Mouse (Mus musculus): ENCODE data around the gene Smim8. TPM values are rescaled to one million over a fixed set of nuclear protein-coding genes. Genes with fewer than 3 reads are reported as not detected.
"Not testable (repeated sequence)": the region's sequence is repeated elsewhere in the genome, so short reads cannot be mapped to it uniquely, and the experiment has no call there.

The Smim8 gene
- total RNA-seq, 1 experiment from 2014 or later = 22.5 TPM

- not testable (repeated sequence) for ATAC-seq (replicated peaks in 1 of 2; ENCODE audit: insufficient read depth in 1 of 2, low FRiP score in 2 of 2, low TSS enrichment in 1 of 2, low read depth in 1 of 2, poor library complexity in 2 of 2, severe bottlenecking in 2 of 2)
These were observed 52.5 kb downstream of the Smim8 start for GRCm38 (mm10) chr4:34725710-34726109.

GRCm38 (mm10) chr4:34724306-34724705 is 53.9 kb downstream of the Smim8 start:
- no peak for ATAC-seq (replicated peaks in 1 of 2; ENCODE audit: insufficient read depth in 1 of 2, low FRiP score in 2 of 2, low TSS enrichment in 1 of 2, low read depth in 1 of 2, poor library complexity in 2 of 2, severe bottlenecking in 2 of 2)

DNA sequence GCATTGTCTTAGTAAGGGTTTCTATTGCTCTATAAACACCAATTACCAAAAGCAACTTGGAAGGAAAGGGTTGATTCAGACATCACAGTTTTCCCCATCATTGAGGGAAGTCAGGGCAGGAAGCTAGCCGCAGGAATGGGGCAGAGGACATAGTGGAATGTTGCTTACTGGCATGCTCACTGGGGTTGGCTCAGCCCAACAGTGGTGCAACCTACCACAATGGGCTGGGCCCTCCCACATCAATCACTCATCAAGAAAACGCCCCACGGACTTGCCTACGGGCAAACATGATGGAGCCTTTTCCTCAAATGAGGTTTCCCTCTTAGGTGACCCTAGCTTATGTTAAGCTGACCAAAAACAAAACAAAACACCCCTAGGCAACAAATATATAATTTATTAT is 55.0 kb downstream of the Smim8 start:
- no peak for ATAC-seq (replicated peaks in 1 of 2; ENCODE audit: insufficient read depth in 1 of 2, low FRiP score in 2 of 2, low TSS enrichment in 1 of 2, low read depth in 1 of 2, poor library complexity in 2 of 2, severe bottlenecking in 2 of 2)

DNA sequence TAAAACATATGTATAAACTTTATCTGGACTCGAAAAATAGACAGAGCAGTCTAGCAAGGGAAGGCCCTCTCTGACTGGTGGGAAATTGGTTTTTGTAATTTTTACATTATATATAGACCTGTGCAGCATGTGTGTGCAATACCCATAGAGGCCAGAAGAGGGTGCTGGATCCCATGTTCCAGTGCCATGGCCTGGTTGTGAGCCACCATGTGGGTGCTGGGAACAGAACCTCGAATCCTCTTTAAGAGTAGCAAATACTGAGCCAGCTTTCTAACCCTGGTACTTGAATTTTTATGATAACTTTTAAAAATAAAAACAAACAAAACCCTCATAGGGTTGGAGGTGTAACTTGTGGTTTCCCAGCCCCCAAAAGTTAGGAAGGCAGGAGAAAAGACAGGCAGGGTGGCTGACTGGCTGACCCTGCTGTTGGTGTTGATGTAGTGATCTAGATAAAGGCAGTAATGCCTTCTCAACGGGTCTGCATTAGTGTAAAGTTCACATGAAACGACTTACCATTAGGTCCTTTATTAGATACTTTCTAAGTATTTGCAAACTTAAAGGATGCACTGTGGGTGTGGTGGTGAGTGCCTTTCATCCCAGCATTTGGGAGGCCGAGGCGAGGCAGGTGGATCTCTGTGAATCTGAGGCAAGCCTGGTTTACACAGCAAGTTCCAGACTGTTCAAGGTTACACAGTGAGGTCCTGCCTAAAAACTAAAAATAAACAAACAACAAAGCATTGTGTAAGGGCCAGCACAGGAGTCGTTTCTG is 57.9 kb downstream of the Smim8 start:
- no peak for ATAC-seq (replicated peaks in 1 of 2; ENCODE audit: insufficient read depth in 1 of 2, low FRiP score in 2 of 2, low TSS enrichment in 1 of 2, low read depth in 1 of 2, poor library complexity in 2 of 2, severe bottlenecking in 2 of 2)

DNA sequence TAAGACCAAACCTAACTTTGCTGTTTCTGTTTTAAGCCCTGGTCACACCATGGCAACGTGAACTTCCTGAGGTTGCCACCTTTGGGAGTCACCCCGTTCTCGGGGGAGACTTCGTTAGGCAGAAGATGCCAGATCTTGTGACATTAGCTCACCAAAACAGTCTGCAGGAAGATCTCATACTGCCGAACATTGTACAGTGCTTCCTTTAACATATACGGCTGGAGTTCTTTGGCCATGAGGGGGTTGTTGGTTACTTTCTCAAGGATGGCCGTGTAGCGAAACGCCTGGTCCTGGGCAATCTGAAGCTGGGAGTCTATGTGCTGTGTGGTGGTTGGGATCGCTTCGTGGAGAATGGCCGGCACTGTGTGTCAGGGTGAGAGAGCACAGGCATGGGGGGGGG is 58.8 kb downstream of the Smim8 start:
- ATAC-seq (replicated peaks in 1 of 2; ENCODE audit: insufficient read depth in 1 of 2, low FRiP score in 2 of 2, low TSS enrichment in 1 of 2, low read depth in 1 of 2, poor library complexity in 2 of 2, severe bottlenecking in 2 of 2) = no peak

Other genes starting within 250 kb of the Smim8 start
- 55.5 and 66.7 TPM in 2 replicates for gene Akirin2, start 227.5 kb downstream of the Smim8 start, total RNA-seq (2017)
- gene Orc3, start 163.5 kb downstream of the Smim8 start, total RNA-seq (2017) = 107 and 116 TPM in 2 replicates
- gene Rars2, start 163.5 kb downstream of the Smim8 start, total RNA-seq (2017) = 38.9 and 40.3 TPM in 2 replicates
- 42.3 and 44.1 TPM in 2 replicates for gene Slc35a1, start 91.0 kb downstream of the Smim8 start, total RNA-seq (2017)
- not detected in 2 replicates for gene Cfap206, start 48.2 kb downstream of the Smim8 start, total RNA-seq (2017)
- gene Gm136, start 22.2 kb downstream of the Smim8 start, total RNA-seq (2017) = not detected in 2 replicates
- gene Zfp292, start 104.5 kb upstream of the Smim8 start, total RNA-seq (2017) = 65.7 and 68.7 TPM in 2 replicates
- not detected in 2 replicates for gene Cga, start 115.4 kb upstream of the Smim8 start, total RNA-seq (2017)

Measured in hematopoietic stem cell, adult 5-6 weeks (primary cell).